Mouse (Mus musculus) MEL (cell line): Measurements from ENCODE around the gene Yrdc. TPM values are rescaled to one million over a fixed set of nuclear protein-coding genes. Genes with fewer than 3 reads are reported as not detected.

Experiments
- DNase-seq: peaks from one replicate; pipeline ENCODE4 v3.0.0; 2011; ENCODE audit warnings: low read depth, low spot score
- H3K27ac ChIP-seq: 2 replicates; pipeline ENCODE4 v1.5.1; 2012; ENCODE audit warnings: low read depth, mild to moderate bottlenecking, control low read depth, low read length, moderate library complexity; ENCODE audit not compliant: control insufficient read depth
- H3K27me3 ChIP-seq, 2 experiments: fragments of 150-350 bp in 1 of 2; sonication (generic) in 1 of 2; 2 replicates each; pipeline ENCODE4 v1.6.1; 2012; ENCODE audit warnings: low read length in 2 of 2, mild to moderate bottlenecking in 2 of 2, improper control_type of control experiment in 1 of 2, moderate library complexity in 1 of 2; ENCODE audit not compliant: insufficient read depth in 2 of 2, control insufficient read depth in 1 of 2
- H3K36me3 ChIP-seq, 2 experiments: 2 replicates each; pipeline ENCODE4 v1.6.1; 2012 to 2014; ENCODE audit warnings: low read length in 2 of 2, improper control_type of control experiment in 1 of 2, inconsistent platforms in 1 of 2, mild to moderate bottlenecking in 1 of 2; ENCODE audit not compliant: insufficient read depth in 2 of 2, control insufficient read depth in 1 of 2
- H3K4me1 ChIP-seq, 2 experiments: fragments of 150-350 bp in 1 of 2; sonication (generic) in 1 of 2; 2 replicates each; pipeline ENCODE4 v1.6.1; 2012; ENCODE audit warnings: low read length in 2 of 2, improper control_type of control experiment in 1 of 2, mild to moderate bottlenecking in 1 of 2; ENCODE audit not compliant: insufficient read depth in 2 of 2, control insufficient read depth in 1 of 2
- H3K4me3 ChIP-seq, 2 experiments: fragments of 150-350 bp in 1 of 2; sonication (generic) in 1 of 2; 2 replicates each; pipeline ENCODE4 v1.5.1; 2012; ENCODE audit warnings: low read depth in 2 of 2, low read length in 2 of 2, mild to moderate bottlenecking in 2 of 2, moderate library complexity in 2 of 2, control low read depth in 1 of 2, improper control_type of control experiment in 1 of 2; ENCODE audit not compliant: control insufficient read depth in 1 of 2, insufficient read depth in 1 of 2
- H3K79me2 ChIP-seq: 2 replicates; pipeline ENCODE4 v1.6.1; 2012; ENCODE audit warnings: mild to moderate bottlenecking, low read length, moderate library complexity; ENCODE audit not compliant: control insufficient read depth, poor library complexity, insufficient read depth
- H3K9ac ChIP-seq: 2 replicates; pipeline ENCODE4 v1.6.1; 2012; ENCODE audit warnings: low read depth, mild to moderate bottlenecking, control low read depth, low read length, moderate library complexity; ENCODE audit not compliant: control insufficient read depth, poor library complexity, severe bottlenecking
- H3K9me3 ChIP-seq: fragments of 150-350 bp; sonication (generic); replicated peaks from 2 replicates; pipeline ENCODE4 v1.6.1; 2012; ENCODE audit warnings: mild to moderate bottlenecking, low read length, improper control_type of control experiment, moderate library complexity; ENCODE audit not compliant: insufficient read depth
- E2F4 ChIP-seq: IDR thresholded peaks from 2 replicates; pipeline ENCODE4 v1.6.1; 2011; ENCODE audit warnings: low read depth, low read length, improper control_type of control experiment, borderline replicate concordance
- EP300 ChIP-seq, 2 experiments: IDR thresholded peaks; 2 replicates each; pipeline ENCODE4 v1.6.1; 2011; ENCODE audit warnings: improper control_type of control experiment in 2 of 2, low read length in 2 of 2, low read depth in 1 of 2, mild to moderate bottlenecking in 1 of 2
- ETS1 ChIP-seq: IDR thresholded peaks from 2 replicates; pipeline ENCODE4 v1.6.1; 2012; ENCODE audit warnings: low read depth, mild to moderate bottlenecking, inconsistent platforms, low read length, improper control_type of control experiment, moderate library complexity
- GABPA ChIP-seq: IDR thresholded peaks from 2 replicates; pipeline ENCODE4 v1.6.1; 2012; ENCODE audit warnings: low read depth, mild to moderate bottlenecking, inconsistent platforms, low read length, improper control_type of control experiment, moderate library complexity
- HCFC1 ChIP-seq: IDR thresholded peaks from 2 replicates; pipeline ENCODE4 v1.6.1; 2012; ENCODE audit warnings: low read depth, mild to moderate bottlenecking, inconsistent platforms, low read length, improper control_type of control experiment, moderate library complexity
- JUND ChIP-seq: IDR thresholded peaks from 2 replicates; pipeline ENCODE4 v1.6.1; 2011; ENCODE audit warnings: low read depth, mild to moderate bottlenecking, improper control_type of control experiment, low read length
- MEF2A ChIP-seq: IDR thresholded peaks from 2 replicates; pipeline ENCODE4 v1.6.1; 2014; ENCODE audit warnings: low read depth, mild to moderate bottlenecking, inconsistent platforms, low read length, improper control_type of control experiment; ENCODE audit not compliant: poor library complexity, insufficient replicate concordance, severe bottlenecking; ENCODE audit errors: extremely low read depth
- MXI1 ChIP-seq: IDR thresholded peaks from 2 replicates; pipeline ENCODE4 v1.6.1; 2011; ENCODE audit warnings: mild to moderate bottlenecking, low read depth, low read length, improper control_type of control experiment
- MYB ChIP-seq: IDR thresholded peaks from 2 replicates; pipeline ENCODE4 v1.6.1; 2011; ENCODE audit warnings: mild to moderate bottlenecking, low read depth, low read length, improper control_type of control experiment
- NELFE ChIP-seq: IDR thresholded peaks from 2 replicates; pipeline ENCODE4 v1.6.1; 2011; ENCODE audit warnings: low read depth, low read length, improper control_type of control experiment
- NRF1 ChIP-seq: IDR thresholded peaks from 2 replicates; pipeline ENCODE4 v1.6.1; 2014; ENCODE audit warnings: low read depth, mild to moderate bottlenecking, inconsistent platforms, low read length, improper control_type of control experiment, moderate library complexity; ENCODE audit not compliant: poor library complexity, insufficient read depth, severe bottlenecking
- POLR2A ChIP-seq, 2 experiments: IDR thresholded peaks; 2 replicates each; pipeline ENCODE4 v1.6.1; 2011 to 2012; ENCODE audit warnings: low read length in 2 of 2, mild to moderate bottlenecking in 2 of 2, control low read depth in 1 of 2, improper control_type of control experiment in 1 of 2, low read depth in 1 of 2, moderate library complexity in 1 of 2; ENCODE audit not compliant: control insufficient read depth in 1 of 2, insufficient read depth in 1 of 2, poor library complexity in 1 of 2
- SMC3 ChIP-seq: IDR thresholded peaks from 2 replicates; pipeline ENCODE4 v1.6.1; 2011; ENCODE audit warnings: low read depth, low read length, improper control_type of control experiment
- USF1 ChIP-seq: IDR thresholded peaks from 2 replicates; pipeline ENCODE4 v1.6.1; 2014; ENCODE audit warnings: low read depth, mild to moderate bottlenecking, inconsistent platforms, low read length, improper control_type of control experiment, moderate library complexity
- ZNF384 ChIP-seq: IDR thresholded peaks from 2 replicates; pipeline ENCODE4 v1.6.1; 2012; ENCODE audit warnings: low read depth, mild to moderate bottlenecking, inconsistent platforms, low read length, improper control_type of control experiment
- polyA plus RNA-seq, 2 experiments: library from polyadenylated mRNA; stranded (reverse) in 1 of 2; unstranded in 1 of 2; fragments of >175 nt in 1 of 2; fragments of >200 nt in 1 of 2; gene quantifications; 2 replicates each; pipeline versions ENCODE4 v1.2.1 to v1.2.4; 2012; ENCODE audit warnings: low replicate concordance in 2 of 2, low read depth in 1 of 2; ENCODE audit not compliant: insufficient read length in 2 of 2, insufficient read depth in 1 of 2, missing spikeins in 1 of 2
- total RNA-seq: library from RNA; depleted of rRNA; stranded (reverse); fragments of 300-350 nt; gene quantifications from 2 replicates; pipeline ENCODE4 v1.2.3, GENCODE M21; 2012

Yrdc gene
- total and polyA plus RNA-seq, 3 experiments, result 105 to 107 TPM; not detected in 1

GRCm38 (mm10) chr4:124808511-124808910 lies 42.0 kb upstream of the Yrdc start:
- TF ChIP-seq E2F4, result no peak
- TF ChIP-seq JUND, result no peak
- no peak for TF ChIP-seq HCFC1
- no peak for TF ChIP-seq MXI1
- TF ChIP-seq POLR2A (IDR thresholded peaks at IDR 0.05; ENCODE audit: control insufficient read depth in 1 of 2, insufficient read depth in 1 of 2, low read depth in 1 of 2, low read length in 2 of 2, poor library complexity in 1 of 2), result no peak
- no peak for TF ChIP-seq NRF1
- no peak for TF ChIP-seq NELFE
- TF ChIP-seq USF1, result no peak
- no peak for TF ChIP-seq MYB
- TF ChIP-seq EP300 (IDR thresholded peaks at IDR 0.05; ENCODE audit: low read depth in 1 of 2, low read length in 2 of 2), result no peak
- TF ChIP-seq ZNF384, result no peak
- no peak for TF ChIP-seq ETS1
- Histone ChIP-seq H3K27me3 (no peaks in the 10 kb centered on the region), H3K9me3 (no peaks in the 10 kb centered on the region), H3K36me3 (peaks cover 25 to 41% of the 10 kb centered on the region in 2 experiments), H3K79me2 (peaks cover 60% of the 10 kb centered on the region), H3K9ac (no peak overlapping the region), H3K4me1 (peaks cover 2 to 44% of the 10 kb centered on the region in 2 experiments), H3K4me3 (no peak overlapping the region), H3K27ac (no peak overlapping the region)
- DNase-seq, result no peak

GRCm38 (mm10) chr4:124809136-124809883 lies 41.2 kb upstream of the Yrdc start:
- H3K9me3 ChIP-seq, result no peaks in the 10 kb centered on the region
- no peak for TF ChIP-seq ETS1
- no peak for TF ChIP-seq SMC3
- TF ChIP-seq MEF2A, result no peak
- no peak for TF ChIP-seq GABPA
- 0 out of 2 replicates have a peak, but pooled peaks have one; percentile 31 for TF ChIP-seq MXI1
- TF ChIP-seq, all 39 proteins: peak for 1
- Histone ChIP-seq H3K4me3 (no peak overlapping the region), H3K36me3 (peaks cover 25 to 38% of the 10 kb centered on the region in 2 experiments), H3K27me3 (no peaks in the 10 kb centered on the region), H3K4me1 (peaks cover 0 to 38% of the 10 kb centered on the region in 2 experiments), H3K27ac (no peak overlapping the region), H3K79me2 (peaks cover 59% of the 10 kb centered on the region), H3K9ac (no peak overlapping the region)
- DNase-seq, result no peak
